Mouse (Mus musculus) heart, adult 2 months (tissue): Measurements from ENCODE around the gene Gpr63.
A peak's percentile ranks its signal among the peaks of the same experiment; 100 is the strongest.

ENCODE experiments used
- CTCF ChIP-seq: fragments of 200-600 bp; IDR thresholded peaks from 2 replicates; pipeline ENCODE4 v1.8.1; 2022; ENCODE audit warnings: antibody characterized with exemption, mild to moderate bottlenecking, moderate library complexity
- POLR2A ChIP-seq: fragments of 200-500 bp; IDR thresholded peaks from 2 replicates; pipeline ENCODE4 v1.6.1; 2011; ENCODE audit warnings: mild to moderate bottlenecking, low read depth, low read length, control low read depth; ENCODE audit not compliant: insufficient read depth

GRCm38 (mm10) chr4:24966299-24966991, at the start of gene Gpr63:
- TF ChIP-seq CTCF (peak; percentile 19; the same call in 1 of the 2 replicates), POLR2A (no peak)
